Mouse (Mus musculus) cerebellum, adult 18-20 months (tissue): ENCODE measurements around the gene Cd209e.
"Not testable (repeated sequence)": the region's sequence is repeated elsewhere in the genome, so short reads cannot be mapped to it uniquely, and the experiment has no call there.

Experiments used
- DNase-seq, 2 experiments: peaks; one replicate each; pipeline ENCODE4 v3.0.0; 2021

Cd209e gene

GRCm38 (mm10) chr8:3854209-3854608 lies at the start of gene Cd209e:
Gene Cd209e (minus strand): TSS chr8:3854309.
- no peak for DNase-seq

GRCm38 (mm10) chr8:3878455-3878854 lies 24.3 kb upstream of the Cd209e start, which contains the start of gene Cd209d:
Gene Cd209d (minus strand): TSS chr8:3878555.
- no peak for DNase-seq

DNA sequence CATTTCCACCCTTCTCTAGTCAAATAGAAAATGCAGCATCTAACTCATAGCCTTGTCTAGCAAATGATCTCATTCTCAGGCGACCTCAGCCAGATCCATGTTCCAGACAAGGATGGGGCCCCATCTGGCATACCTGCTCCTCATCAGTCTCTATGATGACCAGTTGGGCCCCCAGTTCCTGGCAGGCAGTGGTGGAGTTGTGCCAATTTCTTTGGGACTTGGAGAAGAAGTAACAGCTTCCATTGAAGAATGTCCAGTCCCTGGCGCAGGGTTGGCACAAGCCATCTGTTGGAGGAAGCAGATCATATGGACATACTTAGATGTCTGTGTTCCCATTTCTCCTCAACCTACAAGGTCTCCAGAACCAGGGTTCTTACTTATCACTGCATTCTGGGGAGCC lies 22.0 kb upstream of the Cd209e start:
- no peak for DNase-seq

GRCm38 (mm10) chr8:3862736-3863135 lies 8.6 kb upstream of the Cd209e start:
- DNase-seq = not testable (repeated sequence)

GRCm38 (mm10) chr8:3803091-3803490 lies 51.0 kb downstream of the Cd209e start:
- DNase-seq = peak; percentile 38 to 51
